ENCODE assay signal across 8 mouse cellular contexts in genomic region chr3:51095847-51096447, GRCm38 (mm10).
A peak's percentile ranks its signal among the peaks of the same experiment; 100 is the strongest.
DNase-seq lines count a peak whose midpoint lies in the region; ATAC-seq lines count a peak whose summit lies in the region.

No protein-coding gene starts in this region.

- intact Hi-C loops in heart, postnatal 14 days (cut with DNase I), result no loop called here

- ATAC-seq in erythroid progenitor cell, adult 5-6 weeks (replicated peaks; ENCODE audit: low FRiP score, poor library complexity, severe bottlenecking), result no peak

- DNase-seq in cerebellum, postnatal 25 days, result peak; percentile 35 to 45
- peak; percentile 72 to 77 for DNase-seq in frontal cortex, adult 2 months (ENCODE audit: extremely low spot score in 1 of 2, low spot score in 1 of 2)
- DNase-seq in left cerebral cortex, adult 8-10 months (ENCODE audit: low spot score in 2 of 2), result peak; percentile 43 to 74
- DNase-seq in retina, postnatal 1 day, result peak; percentile 40
- no peak for DNase-seq in heart, postnatal 14 days
- no peak for DNase-seq in urinary bladder, postnatal 36 days (ENCODE audit: low spot score in 2 of 2)
- DNase-seq in kidney, adult 9 months, result no peak

Comparison
In these comparisons a context has a peak if more than half of its experiments do, and no peak if none do; other contexts are left out.
1. DNase-seq: peak in cerebellum, postnatal 25 days (2 of 2), frontal cortex, adult 2 months (2 of 2), left cerebral cortex, adult 8-10 months (2 of 2) and retina, postnatal 1 day (single experiment); none in heart, postnatal 14 days (0 of 2), urinary bladder, postnatal 36 days (0 of 2) and kidney, adult 9 months (single experiment).